Mouse (Mus musculus): ENCODE results near the gene Castor1.

DNA sequence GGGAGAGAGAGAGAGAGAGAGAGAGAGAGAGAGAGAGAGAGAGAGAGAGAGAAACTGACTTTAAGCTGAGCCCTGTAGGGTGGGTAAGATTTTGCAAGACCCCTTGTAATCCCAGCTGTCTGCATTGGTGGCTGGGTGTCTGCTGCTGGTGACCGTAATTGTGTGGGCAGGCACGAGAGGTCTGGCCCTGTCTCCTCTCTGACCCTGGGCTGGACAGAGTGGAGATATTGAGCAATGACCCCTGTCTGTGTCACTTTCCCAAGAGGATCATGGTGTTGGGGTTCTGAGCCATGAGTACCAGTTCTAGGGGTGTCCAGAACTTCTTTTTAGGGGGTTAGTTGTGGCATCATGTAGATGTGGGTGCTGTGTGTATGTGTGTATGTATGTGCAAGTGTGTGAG lies 6.2 kb downstream of the Castor1 start:
- no peak for TF ChIP-seq CTCF (IDR thresholded peaks at IDR 0.05; ENCODE audit: low read depth, low read length)
- no peak for TF ChIP-seq TAL1 (conservative IDR thresholded peaks at IDR 0.05; ENCODE audit: low read depth, low read length)
- no peak for TF ChIP-seq GATA1 (IDR thresholded peaks at IDR 0.05; ENCODE audit: borderline replicate concordance, low read length)
- no peak for TF ChIP-seq GATA2 (IDR thresholded peaks at IDR 0.05; ENCODE audit: borderline replicate concordance, low read depth, low read length)
- no peak for TF ChIP-seq POLR2AphosphoS5 (IDR thresholded peaks at IDR 0.05; ENCODE audit: insufficient replicate concordance, low read depth, low read length)

Data from G1E (cell line).